Mouse (Mus musculus): ENCODE data around the gene Mthfsl.
"Not testable (repeated sequence)": the region's sequence is repeated elsewhere in the genome, so short reads cannot be mapped to it uniquely, and the experiment has no call there.

Mthfsl gene

DNA sequence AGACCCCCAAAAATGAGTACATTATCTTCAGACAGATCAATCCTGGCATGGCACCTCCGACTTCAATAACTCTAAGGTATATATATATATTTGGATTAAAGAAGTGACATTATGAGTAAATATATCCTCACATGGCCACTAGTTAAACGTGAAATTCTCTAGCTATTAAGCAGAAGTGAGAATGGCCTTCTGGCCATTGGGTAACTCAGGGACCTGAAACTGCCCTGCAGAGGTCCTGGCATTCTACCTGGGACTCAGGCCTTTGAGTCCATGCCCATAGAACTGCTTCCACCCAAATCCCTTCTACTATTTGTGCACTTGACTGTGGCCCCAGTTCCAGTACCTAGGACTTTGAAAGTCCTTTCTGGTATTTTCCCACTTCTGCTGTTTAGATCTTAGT is 28.8 kb downstream of the Mthfsl start:
- not testable (repeated sequence) for DNase-seq (ENCODE audit: low read depth, low spot score)

DNA sequence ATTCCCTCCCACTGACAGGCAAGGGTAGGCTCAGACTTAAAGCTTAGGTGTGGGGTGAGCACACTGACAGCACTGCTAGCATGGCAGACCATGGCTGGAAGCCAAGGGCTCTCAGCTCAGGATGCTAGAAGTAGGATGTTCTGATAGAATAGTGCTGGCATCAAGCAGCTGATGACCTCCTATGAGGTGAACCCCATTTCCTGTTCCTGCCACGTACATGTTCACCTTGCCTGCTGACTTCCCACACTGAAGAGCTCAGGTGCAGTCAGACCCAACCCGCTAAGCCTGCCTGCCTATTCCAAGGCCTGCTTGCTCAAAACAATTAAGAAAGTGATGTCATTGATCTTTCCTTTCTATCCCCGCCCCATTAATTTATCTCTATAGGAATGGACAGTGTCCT is 30.6 kb downstream of the Mthfsl start:
- DNase-seq (ENCODE audit: low read depth, low spot score), result not testable (repeated sequence)

DNA sequence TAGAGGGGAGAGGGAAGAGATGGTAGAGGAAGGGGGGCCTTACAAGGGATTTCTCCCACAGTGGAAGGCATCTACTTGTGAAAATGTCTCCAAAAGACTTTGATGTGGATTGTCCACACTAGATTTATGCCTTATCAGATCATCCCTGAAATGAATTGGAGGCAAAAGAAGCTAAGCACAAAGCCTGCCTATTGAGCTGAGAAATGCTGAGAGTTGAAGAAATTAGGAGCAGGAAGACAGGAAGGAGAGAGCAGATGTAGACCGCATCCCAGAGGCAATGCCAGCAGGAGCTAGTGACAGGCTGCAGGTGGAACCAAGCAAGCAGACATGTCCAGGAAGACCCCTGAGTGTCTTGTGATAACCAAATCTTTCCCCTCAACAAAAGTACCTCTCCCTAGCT is 33.4 kb downstream of the Mthfsl start:
- not testable (repeated sequence) for DNase-seq (ENCODE audit: low read depth, low spot score)

GRCm38 (mm10) chr9:88658341-88658740 is 61.8 kb downstream of the Mthfsl start:
- DNase-seq (ENCODE audit: low read depth, low spot score), result not testable (repeated sequence)

DNA sequence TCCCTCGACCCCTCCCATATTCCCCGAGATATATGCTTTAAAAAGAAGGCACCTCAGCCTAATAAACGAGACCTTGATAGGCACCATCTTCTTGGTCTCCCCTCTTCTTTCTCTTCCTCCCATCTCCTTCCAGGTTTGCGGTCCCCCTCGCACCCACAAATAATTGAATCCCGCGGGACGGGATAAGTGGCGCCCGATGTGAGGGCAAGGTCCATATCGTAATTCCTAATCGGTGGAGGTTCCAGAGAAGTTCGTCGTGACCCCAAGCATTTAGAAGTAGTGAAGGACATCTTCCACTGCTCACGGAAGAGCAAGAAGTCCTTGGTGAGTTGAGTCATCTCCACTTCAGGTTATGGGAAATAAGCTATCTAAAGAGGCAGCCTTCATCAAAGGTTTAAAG is 69.4 kb downstream of the Mthfsl start:
- not testable (repeated sequence) for DNase-seq (ENCODE audit: low read depth, low spot score)

Measured in retina, postnatal 7 days (tissue).